Mouse (Mus musculus) embryonic facial prominence, embryonic 11.5 days (tissue): ENCODE data around the gene Epb41l3. TPM values are rescaled to one million over a fixed set of nuclear protein-coding genes. Genes with fewer than 3 reads are reported as not detected.

Experiments
- ATAC-seq: fragments of 200-750 bp; cut with Nextera tagmentation; replicated peaks from 2 replicates; pipeline ENCODE4 v1.8.0; 2017; ENCODE audit warnings: low read depth; ENCODE audit not compliant: insufficient number of reproducible peaks, low FRiP score, low TSS enrichment
- DNase-seq: peaks from one replicate; pipeline ENCODE4 v3.0.0-alpha.2; 2015; ENCODE audit warnings: low spot score
- H3K27ac ChIP-seq: fragments of 300-500 bp; sonication (generic); replicated peaks from 2 replicates; pipeline ENCODE4 v1.5.1; 2014; ENCODE audit warnings: mild to moderate bottlenecking, low read depth, low read length, control low read depth
- H3K27me3 ChIP-seq: fragments of 300-500 bp; sonication (generic); 2 replicates; pipeline ENCODE4 v1.6.1; 2014; ENCODE audit warnings: mild to moderate bottlenecking, low read length, moderate library complexity, mixed read lengths; ENCODE audit not compliant: control insufficient read depth, insufficient read depth
- H3K36me3 ChIP-seq: fragments of 300-500 bp; sonication (generic); replicated peaks from 2 replicates; pipeline ENCODE4 v1.6.1; 2014; ENCODE audit warnings: low read depth, mild to moderate bottlenecking, low read length, moderate library complexity, mixed read lengths; ENCODE audit not compliant: control insufficient read depth, insufficient read depth
- H3K4me1 ChIP-seq: fragments of 300-500 bp; sonication (generic); 2 replicates; pipeline ENCODE4 v1.6.1; 2014; ENCODE audit warnings: low read length, mixed read lengths; ENCODE audit not compliant: control insufficient read depth, insufficient read depth
- H3K4me2 ChIP-seq: fragments of 300-500 bp; sonication (generic); 2 replicates; pipeline ENCODE4 v1.6.1; 2014; ENCODE audit warnings: low read depth, mild to moderate bottlenecking, control low read depth, low read length, moderate library complexity
- H3K4me3 ChIP-seq: fragments of 300-500 bp; sonication (generic); 2 replicates; pipeline ENCODE4 v1.5.1; 2014; ENCODE audit warnings: low read depth, low read length, control low read depth
- H3K9ac ChIP-seq: fragments of 300-500 bp; sonication (generic); replicated peaks from 2 replicates; pipeline ENCODE4 v1.6.1; 2014; ENCODE audit warnings: mild to moderate bottlenecking, control low read depth, low read length
- H3K9me3 ChIP-seq: fragments of 300-500 bp; sonication (generic); replicated peaks from 2 replicates; pipeline ENCODE4 v1.6.1; 2016; ENCODE audit warnings: mild to moderate bottlenecking, low read length, inconsistent platforms, mixed read lengths; ENCODE audit not compliant: control insufficient read depth
- WGBS: fragments of 180-500 bp; shearing (Covaris S2); extraction: QIAGEN DNeasy Blood & Tissue Kit; methylation state at CpG from one replicate; pipeline ENCODE4 v1.1.7; 2014; 5-methylcytosine and 5-hydroxymethylcytosine counted together
- polyA plus RNA-seq: library from polyadenylated mRNA; unstranded; fragments of >200 nt; fragmentation: Nextera tagmentation; extraction: Ambion mirVana; gene quantifications from 2 replicates; pipeline ENCODE4 v1.2.1, GENCODE M21; 2014

Epb41l3 gene
- polyA plus RNA-seq, 1 experiment from 2014 or later: 136 TPM

DNA sequence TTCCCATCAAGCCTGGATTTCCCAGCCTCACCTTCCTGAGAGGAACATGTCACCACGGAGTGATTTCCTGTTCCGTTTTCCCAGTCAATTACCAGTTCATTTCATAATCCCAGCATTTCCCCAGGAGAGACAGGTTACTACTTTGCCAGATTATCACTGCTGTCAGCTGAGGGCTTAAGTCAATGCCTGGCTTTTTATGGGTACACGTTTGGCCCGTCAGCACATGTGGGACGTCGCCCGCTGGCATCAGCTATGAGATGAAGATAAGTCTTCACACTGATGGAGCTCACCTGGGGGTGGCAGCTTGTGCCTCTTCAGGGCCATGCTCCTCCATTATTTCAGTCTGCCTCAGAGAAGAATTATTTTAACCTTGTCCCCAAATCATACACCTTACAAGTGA is 145.4 kb downstream of the Epb41l3 start:
- ATAC-seq: no peak

DNA sequence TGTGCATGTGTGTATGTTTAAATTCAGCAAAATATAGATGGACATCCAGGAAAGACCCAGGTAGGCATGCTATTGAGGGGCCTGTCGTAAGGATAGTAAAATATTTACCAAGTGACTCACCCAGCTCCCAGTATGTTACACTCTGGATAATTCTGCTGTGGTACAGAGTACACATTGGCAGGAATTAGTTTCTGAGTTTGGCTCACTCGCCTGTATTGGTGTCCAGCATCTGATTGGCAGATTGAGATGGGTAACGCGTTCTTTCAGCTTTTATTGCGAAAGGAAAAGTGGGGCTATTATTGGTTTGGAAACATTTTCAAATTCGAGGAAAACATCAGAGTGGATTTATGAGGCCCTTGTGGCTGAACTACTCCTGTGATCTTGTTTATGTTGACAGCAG is 145.9 kb downstream of the Epb41l3 start:
- no peak for ATAC-seq
- Histone ChIP-seq H3K4me1 (no peaks in the 10 kb centered on the region), H3K9me3 (no peaks in the 10 kb centered on the region), H3K27me3 (no peaks in the 10 kb centered on the region), H3K36me3 (no peaks in the 10 kb centered on the region; the same call in 1 of the 2 replicates), H3K4me3 (no peak overlapping the region), H3K9ac (no peak overlapping the region), H3K4me2 (no peak overlapping the region), H3K27ac (no peak overlapping the region)
- no peak for DNase-seq
- 80% methylated on average over 6 of the region's 6 CpGs for WGBS

More for the DNA sequence above, 145.4 kb downstream of the Epb41l3 start:
- 80% methylated on average over 7 of the region's 7 CpGs for whole genome bisulfite sequencing
- Histone ChIP-seq H3K9ac (no peak overlapping the region), H3K36me3 (no peaks in the 10 kb centered on the region; the same call in 1 of the 2 replicates), H3K4me1 (no peaks in the 10 kb centered on the region), H3K4me2 (no peak overlapping the region), H3K4me3 (no peak overlapping the region), H3K27ac (no peak overlapping the region), H3K9me3 (no peaks in the 10 kb centered on the region), H3K27me3 (no peaks in the 10 kb centered on the region)
- no peak for DNase-seq

- no peak for ATAC-seq
- DNase-seq: no peak
- WGBS: 36% methylated on average over 10 of the region's 10 CpGs
Observed at GRCm38 (mm10) chr17:69221966-69222692, 146.6 kb downstream of the Epb41l3 start.

GRCm38 (mm10) chr17:69225996-69226395 is 150.5 kb downstream of the Epb41l3 start:
- DNase-seq: no peak
- no peaks in the 10 kb centered on the region for H3K27me3 ChIP-seq
- no peak for ATAC-seq

More at GRCm38 (mm10) chr17:69221966-69222692, 146.6 kb downstream of the Epb41l3 start:
- no peak overlapping the region for H3K4me3 ChIP-seq
- H3K4me1 ChIP-seq: no peaks in the 10 kb centered on the region
- H3K4me2 ChIP-seq: no peak overlapping the region
- H3K36me3 ChIP-seq: no peaks in the 10 kb centered on the region; the same call in 1 of the 2 replicates
- no peaks in the 10 kb centered on the region for H3K27me3 ChIP-seq
- no peak overlapping the region for H3K9ac ChIP-seq
- H3K9me3 ChIP-seq: no peaks in the 10 kb centered on the region
- H3K27ac ChIP-seq: no peak overlapping the region

DNA sequence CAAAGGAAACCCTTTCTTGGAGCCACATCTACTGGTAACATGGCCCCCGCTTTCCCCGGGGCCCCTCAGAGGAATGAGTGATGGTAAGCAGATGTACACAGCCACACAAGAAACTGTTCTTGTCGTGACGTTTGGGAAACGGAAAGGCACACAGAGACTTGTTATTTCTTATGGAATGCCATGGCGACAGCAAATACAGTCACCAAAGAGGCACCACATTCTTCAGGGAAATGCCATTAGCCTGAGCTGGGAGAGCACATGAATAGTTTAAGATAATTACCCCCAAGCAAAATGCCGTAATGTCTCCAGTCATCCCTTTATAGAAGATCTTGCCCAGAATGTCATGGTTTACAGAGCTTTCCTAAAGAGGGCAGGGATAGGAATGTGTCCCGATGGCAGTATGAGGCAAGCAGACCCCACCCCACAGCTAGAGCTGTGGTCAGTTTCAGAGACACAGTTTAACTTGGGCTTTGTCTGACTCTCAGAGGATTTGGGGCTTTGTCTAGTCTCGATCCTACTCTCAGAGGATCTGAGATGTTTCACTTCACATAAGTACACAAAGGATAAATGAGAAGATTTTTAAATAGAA is 152.0 kb downstream of the Epb41l3 start:
- Histone ChIP-seq H3K4me2 (no peak overlapping the region), H3K27me3 (no peaks in the 10 kb centered on the region), H3K4me1 (no peaks in the 10 kb centered on the region), H3K4me3 (no peak overlapping the region), H3K27ac (no peak overlapping the region), H3K36me3 (no peaks in the 10 kb centered on the region; the same call in 1 of the 2 replicates), H3K9ac (no peak overlapping the region), H3K9me3 (no peaks in the 10 kb centered on the region)
- 0 out of 2 replicates have a peak, but pooled peaks have one; percentile 54 for ATAC-seq
- 48% methylated on average over 9 of the region's 9 CpGs for WGBS
- DNase-seq: peak; percentile 43

More at GRCm38 (mm10) chr17:69225996-69226395, 150.5 kb downstream of the Epb41l3 start:
- Histone ChIP-seq H3K4me2 (no peak overlapping the region), H3K9ac (no peak overlapping the region), H3K27ac (no peak overlapping the region), H3K4me3 (no peak overlapping the region), H3K9me3 (no peaks in the 10 kb centered on the region), H3K36me3 (no peaks in the 10 kb centered on the region; the same call in 1 of the 2 replicates), H3K4me1 (no peaks in the 10 kb centered on the region)
- 91% methylated on average over 7 of the region's 7 CpGs for WGBS

DNA sequence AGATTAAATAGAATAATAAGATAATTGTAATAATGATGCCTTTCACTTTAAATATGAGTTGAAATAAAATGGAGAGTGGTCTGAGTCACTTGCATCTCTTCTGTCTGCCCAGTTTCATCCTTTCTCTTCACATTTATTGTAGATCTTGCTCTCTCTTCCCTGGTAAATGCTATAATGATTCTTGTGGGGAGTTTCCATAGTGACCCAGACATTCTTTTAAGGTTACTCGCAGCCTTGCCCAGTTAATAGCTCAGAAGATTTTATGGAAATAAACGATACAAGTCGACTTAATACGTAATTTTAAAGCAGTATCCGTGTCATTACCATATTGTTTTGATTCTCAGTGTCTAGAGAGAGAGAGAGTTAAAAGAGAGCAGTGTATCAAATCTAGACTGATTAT is 154.0 kb downstream of the Epb41l3 start:
- Histone ChIP-seq H3K4me2 (no peak overlapping the region), H3K27me3 (no peaks in the 10 kb centered on the region), H3K4me1 (no peaks in the 10 kb centered on the region), H3K27ac (no peak overlapping the region), H3K4me3 (no peak overlapping the region), H3K9ac (no peak overlapping the region), H3K9me3 (no peaks in the 10 kb centered on the region), H3K36me3 (no peaks in the 10 kb centered on the region)
- ATAC-seq: no peak
- 60% methylated on average over 5 of the region's 5 CpGs for WGBS
- DNase-seq: no peak

DNA sequence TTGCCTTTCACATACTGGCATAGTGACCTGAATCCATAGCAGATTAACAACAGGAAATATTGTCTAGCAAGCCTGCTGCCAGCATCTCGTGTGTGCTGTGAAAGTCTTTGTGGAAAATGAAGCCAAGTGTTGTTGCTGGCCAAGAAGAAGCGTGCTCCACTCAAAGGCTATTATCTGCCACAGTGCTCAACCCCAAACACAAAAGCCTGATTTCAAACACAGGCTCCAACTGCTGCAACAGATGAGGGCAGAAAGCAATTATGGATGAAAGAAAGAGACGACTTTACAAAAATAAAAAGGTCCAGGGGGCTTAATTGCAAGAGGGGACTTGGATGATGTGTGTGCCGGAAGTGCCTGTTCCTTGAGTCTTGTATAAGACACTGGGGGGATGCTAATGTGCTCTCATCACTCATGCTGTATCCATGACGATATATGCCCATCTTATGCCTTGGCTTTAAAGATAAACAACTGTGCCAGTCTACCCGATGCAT is 154.7 kb downstream of the Epb41l3 start:
- Histone ChIP-seq H3K36me3 (no peaks in the 10 kb centered on the region), H3K4me3 (no peak overlapping the region), H3K4me2 (no peak overlapping the region), H3K9me3 (no peaks in the 10 kb centered on the region), H3K9ac (no peak overlapping the region), H3K27me3 (no peaks in the 10 kb centered on the region), H3K4me1 (no peaks in the 10 kb centered on the region), H3K27ac (no peak overlapping the region)
- WGBS: 47% methylated on average over 6 of the region's 6 CpGs
- ATAC-seq (no peak), DNase-seq (no peak)

DNA sequence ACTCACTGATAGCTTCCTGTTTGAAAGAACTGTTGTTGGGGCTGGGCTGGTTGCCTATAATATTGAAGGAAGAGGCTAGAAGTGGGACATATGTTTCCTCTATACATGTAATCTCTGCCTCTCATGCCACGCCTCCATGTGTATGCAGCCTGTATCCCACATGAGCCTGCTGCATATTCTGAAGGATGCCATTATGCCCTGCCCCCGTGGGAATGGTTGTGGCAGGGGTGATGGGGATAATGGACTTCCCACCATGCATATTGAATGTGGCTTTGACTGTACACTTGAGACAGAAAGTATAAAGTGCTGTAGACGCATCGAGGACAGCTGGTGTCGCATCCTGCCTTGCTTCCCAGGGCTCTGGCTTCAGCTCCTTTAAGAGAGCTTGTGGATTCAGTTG is 155.9 kb downstream of the Epb41l3 start:
- H3K27ac ChIP-seq: no peak overlapping the region
- no peak overlapping the region for H3K9ac ChIP-seq
- H3K4me2 ChIP-seq: no peak overlapping the region
- no peak overlapping the region for H3K4me3 ChIP-seq
- no peak for DNase-seq
- H3K4me1 ChIP-seq: no peaks in the 10 kb centered on the region
- no peaks in the 10 kb centered on the region for H3K9me3 ChIP-seq
- 84% methylated on average over 5 of the region's 5 CpGs for WGBS
- no peaks in the 10 kb centered on the region for H3K36me3 ChIP-seq
- ATAC-seq: no peak; the same call in 1 of the 2 replicates
- no peaks in the 10 kb centered on the region for H3K27me3 ChIP-seq
